Mouse (Mus musculus) embryo, embryonic 9.5 days (tissue): ENCODE results near the gene Map3k10.

Source experiments
- DNase-seq: peaks from one replicate; pipeline ENCODE4 v3.0.0-alpha.2; 2017; ENCODE audit errors: extremely low spot score

Gene Map3k10

GRCm38 (mm10) chr7:27609285-27609684 lies 65.1 kb downstream of the Map3k10 start:
- no peak for DNase-seq

GRCm38 (mm10) chr7:27608130-27608529 lies 66.3 kb downstream of the Map3k10 start:
- DNase-seq = no peak

- DNase-seq = no peak
These were observed 66.8 kb downstream of the Map3k10 start for GRCm38 (mm10) chr7:27607580-27607979.

GRCm38 (mm10) chr7:27606481-27607254 lies 67.7 kb downstream of the Map3k10 start:
- DNase-seq = no peak
